Mouse (Mus musculus): ENCODE results near the gene Rnf144a.

DNA sequence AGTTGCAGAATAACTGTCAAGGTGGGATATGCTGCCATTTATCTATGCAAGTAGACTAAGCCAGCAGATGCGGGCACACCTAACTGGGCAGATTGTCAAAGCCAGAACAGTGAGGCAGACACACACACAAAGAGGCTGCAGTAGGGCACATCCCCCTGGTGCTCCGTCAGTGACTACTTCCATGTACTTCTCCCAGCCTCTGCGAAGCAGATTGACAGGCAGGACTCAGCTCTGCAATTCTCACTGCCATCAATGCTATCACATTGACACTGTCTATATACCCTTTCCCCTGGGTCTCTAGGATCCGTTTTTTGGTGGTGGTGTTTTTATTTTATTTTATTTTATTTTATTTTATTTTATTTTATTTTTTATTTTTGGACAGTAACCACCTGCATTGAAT, 57.8 kb downstream of the Rnf144a start:
- TF ChIP-seq POLR2A (IDR thresholded peaks at IDR 0.05; ENCODE audit: low read depth, low read length) (no peak), CTCF (IDR thresholded peaks at IDR 0.05; ENCODE audit: extremely low read depth, insufficient read length, insufficient replicate concordance, low read depth, low read length) (no peak)

Measured in small intestine, adult 2 months (tissue).